Mouse (Mus musculus) neural tube, embryonic 11.5 days (tissue): Measurements from ENCODE around the gene Gm42957. TPM values are rescaled to one million over a fixed set of nuclear protein-coding genes. Genes with fewer than 3 reads are reported as not detected.

Source experiments
- ATAC-seq: fragments of 200-750 bp; cut with Nextera tagmentation; 2 replicates; pipeline ENCODE4 v1.8.0; 2017; ENCODE audit warnings: moderate number of reproducible peaks, mild to moderate bottlenecking, moderate TSS enrichment, moderate library complexity; ENCODE audit not compliant: insufficient read depth, low FRiP score, low TSS enrichment
- DNase-seq: peaks from one replicate; pipeline ENCODE4 v3.0.0-alpha.2; 2015; ENCODE audit warnings: low spot score
- H3K27ac ChIP-seq: fragments of 300-500 bp; sonication (generic); 2 replicates; pipeline ENCODE4 v1.5.1; 2014; ENCODE audit warnings: low read depth, mild to moderate bottlenecking, low read length
- H3K27me3 ChIP-seq: fragments of 300-500 bp; sonication (generic); 2 replicates; pipeline ENCODE4 v1.6.1; 2014; ENCODE audit warnings: mild to moderate bottlenecking, low read length, mixed read lengths; ENCODE audit not compliant: control insufficient read depth, insufficient read depth
- H3K36me3 ChIP-seq: fragments of 300-500 bp; sonication (generic); 2 replicates; pipeline ENCODE4 v1.6.1; 2014; ENCODE audit warnings: mild to moderate bottlenecking, low read length, moderate library complexity, mixed read lengths; ENCODE audit not compliant: control insufficient read depth, insufficient read depth
- H3K4me1 ChIP-seq: fragments of 300-500 bp; sonication (generic); 2 replicates; pipeline ENCODE4 v1.6.1; 2014; ENCODE audit warnings: low read length, mixed read lengths; ENCODE audit not compliant: control insufficient read depth, insufficient read depth
- H3K4me2 ChIP-seq: fragments of 300-500 bp; sonication (generic); 2 replicates; pipeline ENCODE4 v1.6.1; 2014; ENCODE audit warnings: low read depth, mild to moderate bottlenecking, moderate library complexity
- H3K4me3 ChIP-seq: fragments of 300-500 bp; sonication (generic); 2 replicates; pipeline ENCODE4 v1.5.1; 2014; ENCODE audit warnings: low read depth, low read length
- H3K9ac ChIP-seq: fragments of 300-500 bp; sonication (generic); 2 replicates; pipeline ENCODE4 v1.6.1; 2014; ENCODE audit warnings: mild to moderate bottlenecking, low read length
- H3K9me3 ChIP-seq: fragments of 300-500 bp; sonication (generic); 2 replicates; pipeline ENCODE4 v1.6.1; 2016; ENCODE audit warnings: low read length; ENCODE audit not compliant: control insufficient read depth
- WGBS: fragments of 180-500 bp; shearing (Covaris S2); extraction: QIAGEN DNeasy Blood & Tissue Kit; methylation state at CpG from one replicate; pipeline ENCODE4 v1.1.7; 2014; 5-methylcytosine and 5-hydroxymethylcytosine counted together
- polyA plus RNA-seq: library from polyadenylated mRNA; unstranded; fragments of >200 nt; fragmentation: Nextera tagmentation; extraction: Ambion mirVana; gene quantifications from 2 replicates; pipeline ENCODE4 v1.2.1, GENCODE M21; 2014

Gm42957 gene
- polyA plus RNA-seq, 1 experiment from 2014 or later, result not detected

DNA sequence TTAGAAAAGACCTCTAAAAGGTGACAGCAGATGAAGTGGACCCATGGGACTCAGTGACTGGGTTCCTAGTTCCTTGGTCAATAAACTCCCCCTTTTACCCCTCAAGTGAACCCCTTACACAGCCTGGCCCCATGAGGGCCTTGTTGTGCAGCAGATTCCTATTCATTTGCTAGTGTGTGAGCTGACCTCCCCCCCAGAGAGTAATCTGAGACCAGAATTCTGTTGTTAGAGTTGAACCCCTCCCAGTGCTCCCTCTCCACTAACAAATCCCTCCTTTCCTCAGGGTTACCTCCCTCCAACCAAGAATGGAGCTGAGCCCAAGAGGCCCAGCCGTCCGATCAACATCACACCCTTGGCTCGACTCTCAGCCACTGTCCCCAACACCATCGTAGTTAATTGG lies 65.7 kb downstream of the Gm42957 start:
- no peak for DNase-seq
- Histone ChIP-seq H3K4me1 (peaks cover 5% of the 10 kb centered on the region; the same call in 1 of the 2 replicates), H3K4me3 (no peak overlapping the region), H3K9me3 (no peaks in the 10 kb centered on the region), H3K9ac (no peak overlapping the region), H3K27me3 (no peaks in the 10 kb centered on the region), H3K36me3 (peaks cover 4% of the 10 kb centered on the region), H3K4me2 (no peak overlapping the region), H3K27ac (no peak overlapping the region)
- WGBS, result 85% methylated on average over 4 of the region's 4 CpGs
- ATAC-seq, result no peak

Other genes starting within 250 kb of the Gm42957 start
- gene BC107364, start 183.2 kb upstream of the Gm42957 start, polyA plus RNA-seq, result not detected in 2 replicates
- gene Hfe2, start 110.3 kb upstream of the Gm42957 start, polyA plus RNA-seq, result 3.1 and 3.6 TPM in 2 replicates
- gene Txnip, start 77.5 kb upstream of the Gm42957 start, polyA plus RNA-seq, result 50.4 and 62.7 TPM in 2 replicates
- gene Gm16253, start 58.5 kb upstream of the Gm42957 start, polyA plus RNA-seq, result 0.46 and 0.49 TPM in 2 replicates
- 12.8 and 15.8 TPM in 2 replicates for gene Polr3gl, start 41.3 kb upstream of the Gm42957 start, polyA plus RNA-seq
- gene Ankrd34a, start 38.8 kb upstream of the Gm42957 start, polyA plus RNA-seq, result 2.8 and 3.6 TPM in 2 replicates
- 8.0 and 8.7 TPM in 2 replicates for gene Lix1l, start 34.3 kb upstream of the Gm42957 start, polyA plus RNA-seq
- gene Rbm8a, start 5.5 kb upstream of the Gm42957 start, polyA plus RNA-seq, result 187 and 188 TPM in 2 replicates
- 40.5 and 45.9 TPM in 2 replicates for gene Pex11b, start 98 bp upstream of the Gm42957 start, polyA plus RNA-seq
- 0.72 and 0.86 TPM in 2 replicates for gene Itga10, start 10.1 kb downstream of the Gm42957 start, polyA plus RNA-seq
- 0.11 and 0.16 TPM in 2 replicates for gene Ankrd35, start 34.7 kb downstream of the Gm42957 start, polyA plus RNA-seq
- gene Pias3, start 60.9 kb downstream of the Gm42957 start, polyA plus RNA-seq, result 30.3 and 35.2 TPM in 2 replicates
- 12.7 and 14.3 TPM in 2 replicates for gene Nudt17, start 73.1 kb downstream of the Gm42957 start, polyA plus RNA-seq
- gene Polr3c, start 92.2 kb downstream of the Gm42957 start, polyA plus RNA-seq, result 38.4 and 43.7 TPM in 2 replicates
- 79.6 and 81.6 TPM in 2 replicates for gene Rnf115, start 92.2 kb downstream of the Gm42957 start, polyA plus RNA-seq
- gene Pdzk1, start 193.8 kb downstream of the Gm42957 start, polyA plus RNA-seq, result 0.18 TPM in 1 of 2 replicates, not detected in the other
- 0.15 TPM in 1 of 2 replicates, not detected in the other for gene Cd160, start 193.9 kb downstream of the Gm42957 start, polyA plus RNA-seq